Mouse (Mus musculus) CH12.LX (cell line): ENCODE data around the gene Adam11. TPM values are rescaled to one million over a fixed set of nuclear protein-coding genes. Genes with fewer than 3 reads are reported as not detected.

Source experiments
- DNase-seq: peaks from one replicate; pipeline ENCODE4 v3.0.0-alpha.2; 2013; ENCODE audit errors: extremely low read depth
- H3K27ac ChIP-seq: 2 replicates; pipeline ENCODE4 v1.5.1; 2012; ENCODE audit warnings: low read depth, mild to moderate bottlenecking, control low read depth, moderate library complexity; ENCODE audit not compliant: insufficient read depth
- H3K27me3 ChIP-seq: replicated peaks from 2 replicates; pipeline ENCODE3; 2012; ENCODE audit warnings: inconsistent platforms
- H3K36me3 ChIP-seq, 2 experiments: replicated peaks in 1 of 2; 2 replicates each; pipeline versions ENCODE3 to v1.6.1; 2012; ENCODE audit warnings: inconsistent platforms in 1 of 2, low read length in 1 of 2, mild to moderate bottlenecking in 1 of 2, mixed read lengths in 1 of 2, moderate library complexity in 1 of 2; ENCODE audit not compliant: control insufficient read depth in 1 of 2, insufficient read depth in 1 of 2
- H3K4me1 ChIP-seq, 2 experiments: 2 replicates each; pipeline ENCODE4 v1.6.1; 2012; ENCODE audit warnings: inconsistent platforms in 1 of 2, moderate library complexity in 1 of 2; ENCODE audit not compliant: insufficient read depth in 2 of 2, control insufficient read depth in 1 of 2
- H3K4me2 ChIP-seq: 2 replicates; pipeline ENCODE4 v1.6.1; 2012; ENCODE audit warnings: low read depth, mild to moderate bottlenecking, control low read depth; ENCODE audit not compliant: poor library complexity, insufficient read depth, severe bottlenecking
- H3K4me3 ChIP-seq, 3 experiments: fragments of 150-350 bp in 1 of 3; sonication (generic) in 1 of 3; replicated peaks in 1 of 3; 2 replicates each; pipeline versions ENCODE3 to v1.5.1; 2011 to 2012; ENCODE audit warnings: low read depth in 2 of 3, low read length in 2 of 3, mild to moderate bottlenecking in 2 of 3, moderate library complexity in 2 of 3, control low read depth in 1 of 3, improper control_type of control experiment in 1 of 3, inconsistent platforms in 1 of 3, mixed read lengths in 1 of 3; ENCODE audit not compliant: poor library complexity in 1 of 3
- H3K79me2 ChIP-seq: replicated peaks from 2 replicates; pipeline ENCODE4 v1.6.1; 2012; ENCODE audit warnings: mild to moderate bottlenecking, moderate library complexity; ENCODE audit not compliant: control insufficient read depth, poor library complexity, insufficient read depth, severe bottlenecking; ENCODE audit errors: extremely low read depth
- H3K9ac ChIP-seq: 2 replicates; pipeline ENCODE4 v1.6.1; 2012; ENCODE audit warnings: low read depth, mild to moderate bottlenecking, control low read depth, moderate library complexity; ENCODE audit not compliant: insufficient read depth
- H3K9me3 ChIP-seq: replicated peaks from 2 replicates; pipeline ENCODE3; 2012; ENCODE audit warnings: low read length, inconsistent platforms, mixed read lengths
- CHD2 ChIP-seq: IDR thresholded peaks from 2 replicates; pipeline ENCODE4 v1.6.1; 2011; ENCODE audit warnings: low read length, improper control_type of control experiment
- CTCF ChIP-seq, 2 experiments: IDR thresholded peaks in 1 of 2; conservative IDR thresholded peaks in 1 of 2; 2 replicates each; pipeline ENCODE4 v1.5.1; 2011 to 2012; ENCODE audit warnings: low read depth in 2 of 2, low read length in 2 of 2, improper control_type of control experiment in 1 of 2, inconsistent platforms in 1 of 2, mild to moderate bottlenecking in 1 of 2, moderate library complexity in 1 of 2
- E2F4 ChIP-seq: IDR thresholded peaks from 2 replicates; pipeline ENCODE4 v1.6.1; 2011; ENCODE audit warnings: low read depth, low read length, improper control_type of control experiment; ENCODE audit not compliant: insufficient replicate concordance
- ELF1 ChIP-seq: IDR thresholded peaks from 2 replicates; pipeline ENCODE4 v1.6.1; 2014; ENCODE audit warnings: low read depth, mild to moderate bottlenecking, inconsistent platforms, low read length, improper control_type of control experiment
- ETS1 ChIP-seq: conservative IDR thresholded peaks from 2 replicates; pipeline ENCODE4 v1.6.1; 2012; ENCODE audit warnings: low read depth, mild to moderate bottlenecking, inconsistent platforms, low read length, improper control_type of control experiment, moderate library complexity
- HCFC1 ChIP-seq: IDR thresholded peaks from 2 replicates; pipeline ENCODE4 v1.6.1; 2012; ENCODE audit warnings: low read depth, mild to moderate bottlenecking, inconsistent platforms, low read length, improper control_type of control experiment
- IRF4 ChIP-seq: IDR thresholded peaks from 2 replicates; pipeline ENCODE4 v1.6.1; 2014; ENCODE audit warnings: low read depth, mild to moderate bottlenecking, inconsistent platforms, low read length, improper control_type of control experiment
- KAT2A ChIP-seq: IDR thresholded peaks from 2 replicates; pipeline ENCODE4 v1.6.1; 2012; ENCODE audit warnings: low read length, improper control_type of control experiment, inconsistent platforms; ENCODE audit not compliant: insufficient replicate concordance
- MAZ ChIP-seq: IDR thresholded peaks from 2 replicates; pipeline ENCODE4 v1.6.1; 2012; ENCODE audit warnings: low read depth, mild to moderate bottlenecking, inconsistent platforms, low read length, improper control_type of control experiment, moderate library complexity
- MXI1 ChIP-seq: IDR thresholded peaks from 2 replicates; pipeline ENCODE4 v1.6.1; 2011; ENCODE audit warnings: mild to moderate bottlenecking, low read depth, low read length, improper control_type of control experiment
- MYC ChIP-seq: IDR thresholded peaks from 2 replicates; pipeline ENCODE4 v1.6.1; 2011; ENCODE audit warnings: low read depth, mild to moderate bottlenecking, improper control_type of control experiment, low read length
- PAX5 ChIP-seq: IDR thresholded peaks from 2 replicates; pipeline ENCODE4 v1.6.1; 2012; ENCODE audit warnings: low read length, inconsistent platforms, mixed read lengths
- POLR2A ChIP-seq: IDR thresholded peaks from 2 replicates; pipeline ENCODE4 v1.6.1; 2011; ENCODE audit warnings: low read depth, mild to moderate bottlenecking, improper control_type of control experiment, low read length
- POLR2AphosphoS2 ChIP-seq: IDR thresholded peaks from 2 replicates; pipeline ENCODE4 v1.6.1; 2011; ENCODE audit warnings: low read depth, low read length, improper control_type of control experiment
- RCOR1 ChIP-seq: conservative IDR thresholded peaks from 2 replicates; pipeline ENCODE4 v1.6.1; 2012; ENCODE audit warnings: low read depth, mild to moderate bottlenecking, inconsistent platforms, low read length, improper control_type of control experiment
- SIN3A ChIP-seq: IDR thresholded peaks from 2 replicates; pipeline ENCODE4 v1.6.1; 2012; ENCODE audit warnings: low read length, improper control_type of control experiment, inconsistent platforms
- TBP ChIP-seq: conservative IDR thresholded peaks from 2 replicates; pipeline ENCODE4 v1.6.1; 2011; ENCODE audit warnings: low read depth, low read length, improper control_type of control experiment
- TCF12 ChIP-seq: IDR thresholded peaks from 2 replicates; pipeline ENCODE4 v1.6.1; 2014; ENCODE audit warnings: low read depth, mild to moderate bottlenecking, inconsistent platforms, low read length, improper control_type of control experiment
- ZNF384 ChIP-seq: IDR thresholded peaks from 2 replicates; pipeline ENCODE4 v1.6.1; 2012; ENCODE audit warnings: low read depth, low read length, improper control_type of control experiment, inconsistent platforms
- dilution Hi-C: fragments of 300-500 bp; cut with MboI; formaldehyde crosslinking; loops from 2 replicates; pipeline ENCODE4 v1.14.3; 2020; ENCODE audit warnings: low sequenced_read_pairs; ENCODE audit not compliant: extremely low pct_unique_long_range_greater_than_20kb, extremely low pct_ligation_motif_present
- in situ Hi-C: fragments of 300-500 bp; cut with MboI; formaldehyde crosslinking; loops from 3 replicates; pipeline ENCODE4 v1.14.3; 2019; ENCODE audit warnings: low sequenced_read_pairs, low pct_ligation_motif_present, low pct_unique_long_range_greater_than_20kb, mixed read lengths
- polyA plus RNA-seq: library from polyadenylated mRNA; unstranded; fragments of >175 nt; gene quantifications from 2 replicates; pipeline ENCODE4 v1.2.1, GENCODE M21; 2012; ENCODE audit warnings: low read depth; ENCODE audit not compliant: insufficient read length
- total RNA-seq, 2 experiments: library from RNA; depleted of rRNA; stranded (reverse); fragments of 300-350 nt in 1 of 2; fragments of >200 nt in 1 of 2; gene quantifications; 2 replicates each; pipeline ENCODE4 v1.2.3; 2012 to 2014

The Adam11 gene
- total and polyA plus RNA-seq, 3 experiments: not detected

DNA sequence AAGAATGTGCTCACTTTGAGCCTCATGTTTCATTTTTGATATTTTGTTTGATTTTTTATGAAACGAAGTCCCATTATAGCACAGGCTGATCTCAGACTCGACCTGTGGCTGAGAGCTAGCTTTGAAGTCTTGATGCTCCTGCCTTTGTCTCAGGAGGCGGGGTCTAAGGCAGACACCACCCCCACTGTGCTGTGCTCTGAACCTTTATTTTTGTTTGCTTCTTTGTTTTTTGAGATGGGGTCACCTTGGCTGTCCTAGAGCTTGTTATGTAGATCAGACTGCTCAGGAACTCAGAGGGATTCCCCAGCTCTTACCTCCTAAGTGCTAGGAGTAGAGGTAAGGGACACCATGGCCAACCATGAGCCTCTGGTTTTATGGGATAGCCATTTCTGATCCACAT, 59.2 kb downstream of the Adam11 start:
- Histone ChIP-seq H3K4me1 (no peaks in the 10 kb centered on the region), H3K79me2 (no peaks in the 10 kb centered on the region), H3K36me3 (no peaks in the 10 kb centered on the region), H3K27ac (no peak overlapping the region), H3K9ac (no peak overlapping the region), H3K4me3 (no peak overlapping the region), H3K9me3 (peaks cover 10% of the 10 kb centered on the region), H3K27me3 (peaks cover 65% of the 10 kb centered on the region), H3K4me2 (no peak overlapping the region)
- no peak for DNase-seq
- TF ChIP-seq IRF4 (no peak), CTCF (conservative IDR thresholded peaks at IDR 0.05 in 1 of 2, IDR thresholded peaks at IDR 0.05 in 1 of 2; ENCODE audit: low read depth in 2 of 2, low read length in 2 of 2) (no peak), E2F4 (no peak), CHD2 (no peak), POLR2AphosphoS2 (no peak), TBP (no peak), ETS1 (no peak), SIN3A (no peak), TCF12 (no peak), MXI1 (no peak), HCFC1 (no peak), POLR2A (no peak), KAT2A (no peak), MAZ (no peak), MYC (no peak), ZNF384 (no peak), PAX5 (no peak), ELF1 (no peak), RCOR1 (no peak)
- in situ Hi-C loops: no loop called here
- dilution Hi-C loops: no loop called here

DNA sequence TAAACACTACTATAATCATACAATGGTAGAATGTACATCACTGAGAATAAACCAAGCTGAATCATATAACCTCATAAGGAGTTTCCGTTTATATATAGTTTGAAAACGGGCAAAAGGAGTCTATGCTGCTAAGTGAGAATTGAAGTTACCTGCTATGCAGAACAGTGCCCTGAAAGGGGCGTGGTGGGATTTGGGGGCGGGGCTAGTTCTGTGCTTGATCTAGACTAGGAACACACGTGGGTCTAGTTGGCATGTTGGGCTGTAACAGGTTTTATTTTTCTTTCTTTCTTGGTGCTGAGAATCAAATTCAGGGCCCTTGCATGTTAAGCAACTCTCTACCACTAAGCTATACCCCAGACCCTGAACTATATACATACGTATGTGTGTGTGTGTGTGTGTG, 60.0 kb downstream of the Adam11 start:
- no peak overlapping the region for H3K27ac ChIP-seq
- in situ Hi-C loops (no loop called here), dilution Hi-C loops (no loop called here)
- no peak overlapping the region for H3K4me2 ChIP-seq
- no peaks in the 10 kb centered on the region for H3K79me2 ChIP-seq
- no peaks in the 10 kb centered on the region for H3K4me1 ChIP-seq
- no peak for TF ChIP-seq PAX5
- peaks cover 66% of the 10 kb centered on the region for H3K27me3 ChIP-seq
- H3K9ac ChIP-seq: no peak overlapping the region
- no peaks in the 10 kb centered on the region for H3K36me3 ChIP-seq
- DNase-seq: peak; percentile 29
- H3K4me3 ChIP-seq: no peak overlapping the region
- H3K9me3 ChIP-seq: peaks cover 10% of the 10 kb centered on the region
